Mouse (Mus musculus) neural tube, embryonic 15.5 days (tissue): ENCODE results near the gene Tlnrd1. TPM values are rescaled to one million over a fixed set of nuclear protein-coding genes. Genes with fewer than 3 reads are reported as not detected.

Experiments used
- ATAC-seq: fragments of 200-750 bp; cut with Nextera tagmentation; 2 replicates; pipeline ENCODE4 v1.8.0; 2017; ENCODE audit warnings: mild to moderate bottlenecking, moderate TSS enrichment, moderate library complexity; ENCODE audit not compliant: low FRiP score
- H3K27ac ChIP-seq: fragments of 300-500 bp; sonication (generic); replicated peaks from 2 replicates; pipeline ENCODE4 v1.5.1; 2015; ENCODE audit warnings: mild to moderate bottlenecking, inconsistent platforms
- H3K27me3 ChIP-seq: fragments of 300-500 bp; sonication (generic); replicated peaks from 2 replicates; pipeline ENCODE4 v1.6.1; 2015; ENCODE audit warnings: inconsistent platforms
- H3K36me3 ChIP-seq: fragments of 300-500 bp; sonication (generic); 2 replicates; pipeline ENCODE4 v1.6.1; 2015; ENCODE audit warnings: inconsistent platforms
- H3K4me1 ChIP-seq: fragments of 300-500 bp; sonication (generic); 2 replicates; pipeline ENCODE4 v1.6.1; 2015; ENCODE audit warnings: inconsistent platforms
- H3K4me2 ChIP-seq: fragments of 300-500 bp; sonication (generic); 2 replicates; pipeline ENCODE4 v1.6.1; 2015; ENCODE audit warnings: inconsistent platforms, mild to moderate bottlenecking, moderate library complexity
- H3K4me3 ChIP-seq: fragments of 300-500 bp; sonication (generic); replicated peaks from 2 replicates; pipeline ENCODE4 v1.5.1; 2015; ENCODE audit warnings: mild to moderate bottlenecking, inconsistent platforms
- H3K9ac ChIP-seq: fragments of 300-500 bp; sonication (generic); replicated peaks from 2 replicates; pipeline ENCODE4 v1.6.1; 2015; ENCODE audit warnings: mild to moderate bottlenecking, inconsistent platforms
- H3K9me3 ChIP-seq: fragments of 300-500 bp; sonication (generic); replicated peaks from 2 replicates; pipeline ENCODE4 v1.6.1; 2016; ENCODE audit warnings: inconsistent platforms
- WGBS: fragments of 180-500 bp; shearing (Covaris S2); methylation state at CpG from one replicate; pipeline ENCODE4 v1.1.7; 2015; ENCODE audit warnings: mixed read lengths; 5-methylcytosine and 5-hydroxymethylcytosine counted together
- polyA plus RNA-seq: library from polyadenylated mRNA; unstranded; fragments of >200 nt; fragmentation: Nextera tagmentation; extraction: Ambion mirVana; gene quantifications from 2 replicates; pipeline ENCODE4 v1.2.1, GENCODE M21; 2015

Gene Tlnrd1
- polyA plus RNA-seq, 1 experiment from 2014 or later: 10.9 TPM

DNA sequence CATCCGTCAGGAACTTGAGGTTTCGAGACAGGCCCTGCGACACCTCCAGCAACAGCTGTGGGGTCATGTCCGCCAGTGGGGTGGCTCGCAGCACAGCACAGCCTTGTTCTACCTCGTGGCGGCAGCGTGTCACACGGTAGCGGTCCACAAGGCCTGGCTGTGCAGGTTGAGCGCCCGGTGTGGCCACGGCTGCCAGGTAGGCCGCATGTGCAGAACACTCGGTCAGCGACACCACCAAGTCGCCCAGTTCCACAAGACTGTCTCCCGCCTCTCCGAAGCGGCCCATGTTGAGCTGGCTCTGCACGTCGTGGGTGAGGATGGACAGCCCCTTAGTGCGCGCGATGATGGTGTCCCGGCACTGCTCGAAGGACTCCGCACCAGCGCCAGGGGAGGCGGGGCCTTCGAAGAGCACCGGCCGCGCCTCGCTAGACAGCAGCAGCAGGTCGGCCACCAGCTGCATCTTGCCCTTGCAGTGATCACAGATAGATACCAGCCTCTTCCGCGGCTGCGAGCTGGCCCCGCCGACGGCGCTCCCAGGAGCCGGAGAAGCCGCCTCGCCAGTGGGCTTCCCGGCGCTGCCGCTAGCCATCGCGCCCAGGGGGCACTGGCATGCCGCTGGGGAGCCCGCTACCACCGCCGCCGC lies 1.4 kb downstream of the Tlnrd1 start:
- H3K4me1 ChIP-seq: peaks cover 62% of the 10 kb centered on the region
- no peaks in the 10 kb centered on the region for H3K27me3 ChIP-seq
- peak overlapping the region; percentile 94 for H3K27ac ChIP-seq
- no peaks in the 10 kb centered on the region for H3K9me3 ChIP-seq
- no peaks in the 10 kb centered on the region for H3K36me3 ChIP-seq
- 18% methylated on average over 56 of the region's 56 CpGs for whole genome bisulfite sequencing
- H3K9ac ChIP-seq: peak overlapping the region; percentile 92
- peak overlapping the region; percentile 70 for H3K4me2 ChIP-seq
- peak; percentile 13 for ATAC-seq
- peak overlapping the region; percentile 83 for H3K4me3 ChIP-seq

DNA sequence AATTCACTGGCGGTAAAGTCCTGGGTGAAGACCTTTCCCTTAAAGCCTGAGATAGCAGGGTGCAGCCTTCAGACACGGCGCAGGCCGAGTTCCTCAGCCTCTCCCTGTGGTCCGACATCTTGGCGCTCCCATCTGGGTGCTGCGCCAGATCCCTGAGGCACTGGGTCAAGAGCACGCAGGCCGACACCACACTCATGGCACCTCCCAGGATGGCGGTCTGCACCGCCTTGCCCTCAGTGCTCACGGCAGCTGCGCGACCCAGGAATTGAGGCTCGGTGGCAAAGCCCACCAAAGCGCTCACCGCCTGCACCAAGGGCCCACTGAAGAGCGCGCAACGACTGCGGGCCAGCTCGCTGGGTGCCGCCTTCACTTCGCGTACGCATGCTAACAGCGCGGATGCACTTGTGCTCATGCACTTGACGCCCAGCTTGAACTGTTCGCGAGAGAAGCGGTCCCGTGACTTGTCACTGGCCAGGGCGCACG lies 1.9 kb downstream of the Tlnrd1 start:
- H3K4me3 ChIP-seq: peak overlapping the region; percentile 83
- peaks cover under 1% of the 10 kb centered on the region for H3K36me3 ChIP-seq
- H3K9ac ChIP-seq: peak overlapping the region; percentile 92; the same call in 1 of the 2 replicates
- no peak for ATAC-seq
- H3K27ac ChIP-seq: peak overlapping the region; percentile 94
- H3K27me3 ChIP-seq: no peaks in the 10 kb centered on the region
- H3K4me2 ChIP-seq: peak overlapping the region; percentile 70
- H3K9me3 ChIP-seq: no peaks in the 10 kb centered on the region
- 91% methylated on average over 35 of the region's 35 CpGs for WGBS
- H3K4me1 ChIP-seq: peaks cover 64% of the 10 kb centered on the region

GRCm38 (mm10) chr7:83878676-83879448 lies 5.2 kb downstream of the Tlnrd1 start:
- H3K4me2 ChIP-seq: peak overlapping the region; percentile 43
- no peak overlapping the region for H3K9ac ChIP-seq
- H3K4me3 ChIP-seq: no peak overlapping the region
- H3K4me1 ChIP-seq: peaks cover 53% of the 10 kb centered on the region
- 7% methylated on average over 5 of the region's 5 CpGs for WGBS
- peak overlapping the region; percentile 49; the same call in 1 of the 2 replicates for H3K27ac ChIP-seq
- H3K27me3 ChIP-seq: no peaks in the 10 kb centered on the region
- H3K36me3 ChIP-seq: peaks cover 7% of the 10 kb centered on the region
- no peaks in the 10 kb centered on the region for H3K9me3 ChIP-seq
- no peak for ATAC-seq

DNA sequence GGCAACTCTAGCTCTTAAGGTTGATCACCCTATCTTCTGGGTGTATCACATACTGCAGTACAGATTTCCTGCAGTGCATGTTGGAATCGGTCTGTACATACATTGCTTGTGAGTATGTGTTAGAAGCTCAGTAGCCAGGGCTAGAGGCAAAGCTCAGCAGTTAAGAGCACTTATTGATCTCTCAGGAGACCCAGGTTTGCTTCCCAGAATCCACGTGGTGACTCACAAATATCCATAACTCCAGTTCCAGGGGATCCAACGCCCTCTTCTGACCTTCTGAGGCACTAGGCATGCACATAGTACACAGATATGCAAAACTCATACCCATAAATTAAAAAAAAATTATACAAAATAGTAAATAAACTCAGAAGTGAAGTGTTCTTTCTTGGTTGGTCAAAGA lies 7.0 kb downstream of the Tlnrd1 start:
- no peak overlapping the region for H3K4me3 ChIP-seq
- H3K9ac ChIP-seq: no peak overlapping the region
- H3K4me2 ChIP-seq: no peak overlapping the region
- peaks cover 45% of the 10 kb centered on the region for H3K4me1 ChIP-seq
- WGBS: 79% methylated on average over 3 of the region's 3 CpGs
- H3K27me3 ChIP-seq: no peaks in the 10 kb centered on the region
- no peak for ATAC-seq
- H3K9me3 ChIP-seq: no peaks in the 10 kb centered on the region
- no peak overlapping the region for H3K27ac ChIP-seq
- peaks cover 7% of the 10 kb centered on the region for H3K36me3 ChIP-seq

- H3K27me3 ChIP-seq: no peaks in the 10 kb centered on the region
- peak; percentile 21; the same call in 1 of the 2 replicates for ATAC-seq
- no peaks in the 10 kb centered on the region for H3K36me3 ChIP-seq
- no peaks in the 10 kb centered on the region for H3K4me1 ChIP-seq
- no peak overlapping the region for H3K27ac ChIP-seq
- H3K4me2 ChIP-seq: no peak overlapping the region
- H3K4me3 ChIP-seq: no peak overlapping the region
- WGBS: 31% methylated on average over 5 of the region's 5 CpGs
- H3K9me3 ChIP-seq: no peaks in the 10 kb centered on the region
- H3K9ac ChIP-seq: no peak overlapping the region
These were observed 14.1 kb downstream of the Tlnrd1 start for GRCm38 (mm10) chr7:83869839-83870543.

- Histone ChIP-seq H3K27ac (no peak overlapping the region), H3K4me1 (no peaks in the 10 kb centered on the region), H3K9ac (no peak overlapping the region), H3K27me3 (no peaks in the 10 kb centered on the region), H3K4me2 (no peak overlapping the region), H3K9me3 (no peaks in the 10 kb centered on the region), H3K36me3 (no peaks in the 10 kb centered on the region), H3K4me3 (no peak overlapping the region)
- 84% methylated on average over 3 of the region's 3 CpGs for WGBS
- ATAC-seq: no peak
These were observed 15.9 kb downstream of the Tlnrd1 start for GRCm38 (mm10) chr7:83868200-83868599.

- no peak for ATAC-seq
- H3K4me2 ChIP-seq: no peak overlapping the region
- 78% methylated on average over 2 of the region's 2 CpGs for WGBS
These were observed 20.6 kb downstream of the Tlnrd1 start for GRCm38 (mm10) chr7:83863554-83863953.

DNA sequence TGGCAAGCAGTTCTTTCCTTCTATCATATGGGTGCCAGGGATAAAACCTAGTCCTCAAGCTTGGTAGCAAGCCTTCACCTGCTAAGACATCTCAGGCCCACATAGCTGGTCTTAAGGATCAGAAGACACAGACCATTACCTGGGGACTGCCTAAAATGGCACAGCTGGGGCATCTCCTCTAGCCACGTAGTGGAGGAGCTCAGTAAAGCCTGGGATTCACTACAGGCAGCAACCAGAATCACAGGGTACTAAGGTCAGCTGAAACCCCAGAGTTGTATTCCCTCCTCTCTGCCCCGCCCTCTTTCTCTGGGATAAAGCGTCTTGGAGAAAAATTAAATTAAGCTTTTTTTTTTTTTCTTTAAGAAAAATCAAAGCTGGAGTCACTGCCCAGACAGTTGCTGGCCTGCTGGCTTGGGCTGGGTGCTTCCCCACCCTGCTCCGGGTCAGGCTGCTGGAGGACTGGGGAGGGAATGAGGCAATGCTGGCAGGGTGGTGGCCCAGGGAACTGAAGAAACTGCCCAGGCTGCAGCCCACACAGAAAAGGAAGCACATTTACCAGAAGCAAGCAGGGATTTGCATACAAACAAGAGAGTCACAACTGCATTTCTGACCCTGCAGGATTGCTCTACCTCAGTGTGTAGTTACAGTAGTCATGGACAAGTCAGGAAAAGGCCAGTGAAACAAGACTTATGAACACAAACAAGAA lies 24.6 kb downstream of the Tlnrd1 start:
- no peaks in the 10 kb centered on the region for H3K9me3 ChIP-seq
- no peaks in the 10 kb centered on the region for H3K4me1 ChIP-seq
- no peak overlapping the region for H3K4me3 ChIP-seq
- WGBS: 74% methylated on average over 4 of the region's 4 CpGs
- no peak for ATAC-seq
- no peak overlapping the region for H3K4me2 ChIP-seq
- H3K9ac ChIP-seq: no peak overlapping the region
- H3K27ac ChIP-seq: no peak overlapping the region
- no peaks in the 10 kb centered on the region for H3K36me3 ChIP-seq
- no peaks in the 10 kb centered on the region for H3K27me3 ChIP-seq

More at GRCm38 (mm10) chr7:83863554-83863953, 20.6 kb downstream of the Tlnrd1 start:
- H3K9ac ChIP-seq: no peak overlapping the region
- H3K27me3 ChIP-seq: no peaks in the 10 kb centered on the region
- H3K36me3 ChIP-seq: no peaks in the 10 kb centered on the region
- H3K27ac ChIP-seq: no peak overlapping the region
- H3K4me1 ChIP-seq: no peaks in the 10 kb centered on the region
- no peaks in the 10 kb centered on the region for H3K9me3 ChIP-seq
- no peak overlapping the region for H3K4me3 ChIP-seq

- no peak overlapping the region for H3K27ac ChIP-seq
- no peak overlapping the region for H3K9ac ChIP-seq
- H3K27me3 ChIP-seq: no peaks in the 10 kb centered on the region
- no peaks in the 10 kb centered on the region for H3K36me3 ChIP-seq
- no peak overlapping the region for H3K4me2 ChIP-seq
- no peak for ATAC-seq
- WGBS: 93% methylated on average over 3 of the region's 3 CpGs
- no peak overlapping the region for H3K4me3 ChIP-seq
- H3K4me1 ChIP-seq: no peaks in the 10 kb centered on the region
- H3K9me3 ChIP-seq: no peaks in the 10 kb centered on the region
These were observed 26.2 kb downstream of the Tlnrd1 start for GRCm38 (mm10) chr7:83857921-83858320.

DNA sequence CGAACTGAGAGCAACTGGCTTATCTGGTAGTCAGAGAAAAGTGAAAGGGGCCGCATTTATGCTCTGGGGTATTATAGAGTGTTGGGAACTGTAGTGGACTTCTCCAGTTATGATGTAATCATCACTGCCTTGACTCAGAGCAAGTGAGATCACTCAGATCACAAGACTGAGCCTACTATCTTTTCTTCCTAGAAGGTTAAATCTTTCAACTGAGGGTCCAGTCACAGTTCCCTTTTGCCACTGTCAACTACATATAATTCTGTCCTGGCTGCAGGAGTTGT lies 27.0 kb downstream of the Tlnrd1 start:
- Histone ChIP-seq H3K27ac (no peak overlapping the region), H3K9me3 (no peaks in the 10 kb centered on the region), H3K4me2 (no peak overlapping the region), H3K4me1 (no peaks in the 10 kb centered on the region), H3K36me3 (no peaks in the 10 kb centered on the region), H3K4me3 (no peak overlapping the region), H3K27me3 (no peaks in the 10 kb centered on the region), H3K9ac (no peak overlapping the region)
- WGBS: 93% methylated on average over 2 of the region's 2 CpGs
- ATAC-seq: no peak

- no peak overlapping the region for H3K9ac ChIP-seq
- no peaks in the 10 kb centered on the region for H3K4me1 ChIP-seq
- no peak for ATAC-seq
- H3K4me2 ChIP-seq: no peak overlapping the region
- H3K27me3 ChIP-seq: no peaks in the 10 kb centered on the region
- H3K4me3 ChIP-seq: no peak overlapping the region
- no peaks in the 10 kb centered on the region for H3K9me3 ChIP-seq
- WGBS: 84% methylated on average over 9 of the region's 9 CpGs
- no peaks in the 10 kb centered on the region for H3K36me3 ChIP-seq
- no peak overlapping the region for H3K27ac ChIP-seq
These were observed 27.5 kb downstream of the Tlnrd1 start for GRCm38 (mm10) chr7:83856353-83857207.
